Comparison of ENCODE assay signal across 19 mouse cellular contexts in the genomic region with DNA sequence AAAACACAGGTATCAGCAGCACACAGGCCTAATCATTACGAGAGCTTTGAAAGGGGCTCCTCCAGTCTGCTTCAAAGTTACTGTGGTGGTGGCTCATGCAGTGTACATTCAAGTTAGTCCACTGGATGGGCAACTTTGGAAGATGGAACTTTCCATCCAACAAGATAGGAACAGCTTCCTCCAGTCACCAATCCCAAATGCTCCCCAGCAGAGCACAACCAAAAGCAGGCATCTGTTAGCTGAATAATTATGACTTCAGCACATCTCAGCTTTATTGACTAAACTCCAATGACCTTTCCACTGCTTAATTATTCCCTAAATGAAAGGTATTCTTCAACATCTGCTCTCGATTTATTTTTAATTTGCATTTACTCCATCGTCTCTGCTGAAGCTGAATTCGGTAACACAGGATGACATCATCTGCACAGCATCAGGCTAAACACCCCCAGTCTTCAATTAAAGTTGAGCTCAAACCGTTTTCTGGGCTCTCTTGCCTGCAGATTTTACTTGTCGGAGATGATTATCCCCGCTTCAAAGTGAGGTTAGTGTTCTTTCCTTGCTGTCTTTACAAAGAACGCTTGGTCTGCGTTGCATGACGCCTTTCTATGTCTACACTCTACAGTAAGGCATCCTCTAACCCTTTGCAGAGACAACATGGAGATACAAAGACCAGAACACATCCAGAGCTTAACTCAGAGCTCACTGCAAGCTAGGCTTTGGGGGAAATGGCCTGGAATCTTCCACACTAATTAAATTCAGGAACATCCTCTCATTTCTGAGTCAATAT. TPM values are rescaled to one million over a fixed set of nuclear protein-coding genes. Genes with fewer than 3 reads are reported as not detected.
DNase-seq lines count a peak whose midpoint lies in the region; ATAC-seq and TF ChIP-seq lines count a peak whose summit lies in the region.
"Had no signal": no experiment of that assay in that cellular context is flagged by ENCODE, and none has a peak within 500 bp of the region (broad histone marks: within the 10 kb centered on the region; RNA-seq: fewer than 3 reads in every experiment).

No protein-coding gene starts in this region.

- TF ChIP-seq CTCF in kidney, adult 2 months (conservative IDR thresholded peaks at IDR 0.05; ENCODE audit: insufficient read depth, insufficient read length, low read depth, low read length), result no peak

- H3K4me2 ChIP-seq in forebrain, embryonic 11.5 days (ENCODE audit: low read depth, low read length, severe bottlenecking), result no peak overlapping the region

- H3K9ac ChIP-seq in forebrain, embryonic 11.5 days (ENCODE audit: low read length), result no peak overlapping the region
- H3K9ac ChIP-seq: liver, embryonic 14.5 days had no signal

- H3K4me1 ChIP-seq in forebrain, embryonic 11.5 days (replicated peaks; ENCODE audit: control insufficient read depth, insufficient read depth, low read length), result no peaks in the 10 kb centered on the region
- H3K4me1 ChIP-seq in forebrain, embryonic 10.5 days, result peaks cover 12% of the 10 kb centered on the region
- H3K4me1 ChIP-seq in kidney, adult 2 months (ENCODE audit: control insufficient read depth, insufficient read depth, low read length), result peaks cover 14% of the 10 kb centered on the region

- DNase-seq in forebrain, embryonic 11.5 days (ENCODE audit: low spot score), result no peak
- no peak for DNase-seq in forebrain, embryonic 10.5 days (ENCODE audit: extremely low spot score, low spot score)
- no peak for DNase-seq in kidney, adult 2 months
- no peak for DNase-seq in kidney, postnatal 36 days
- peak; percentile 4 to 20 for DNase-seq in right cerebral cortex, adult 2 months (ENCODE audit: low spot score in 2 of 2)
- DNase-seq in right cerebral cortex, adult 18-20 months, result no peak
- DNase-seq in telencephalon, adult 2 months (ENCODE audit: low read depth, low spot score), result peak; percentile 62
- no peak for DNase-seq in layer of hippocampus, postnatal 10 days (ENCODE audit: low spot score in 2 of 2)
- DNase-seq: adrenal gland, postnatal 36 days; cerebellum, adult 11 months; gastrocnemius, postnatal 10 days; kidney, adult 9 months; lung, postnatal 10 days; thymus, adult 18-20 months had no signal

- WGBS in forebrain, embryonic 11.5 days, result 73% methylated on average over 10 of the region's 10 CpGs
- WGBS in forebrain, embryonic 10.5 days, result 83% methylated on average over 10 of the region's 10 CpGs
- WGBS in kidney, adult 2 months, result 67% methylated on average over 10 of the region's 10 CpGs

- no peaks in the 10 kb centered on the region for H3K36me3 ChIP-seq in forebrain, embryonic 11.5 days (ENCODE audit: control insufficient read depth, insufficient read depth, low read length)
- peaks cover 6% of the 10 kb centered on the region for H3K36me3 ChIP-seq in forebrain, embryonic 10.5 days (replicated peaks)
- H3K36me3 ChIP-seq in kidney, adult 2 months (ENCODE audit: control insufficient read depth, insufficient read depth, low read length), result no peaks in the 10 kb centered on the region

- H3K9me3 ChIP-seq in forebrain, embryonic 11.5 days (ENCODE audit: control insufficient read depth, low read length), result no peaks in the 10 kb centered on the region
- no peaks in the 10 kb centered on the region; the same call in 1 of the 2 replicates for H3K9me3 ChIP-seq in forebrain, embryonic 10.5 days
- H3K9me3 ChIP-seq: heart, embryonic 10.5 days; megakaryocyte, embryonic 14.5 days had no signal

- ATAC-seq in forebrain, embryonic 11.5 days (replicated peaks; ENCODE audit: low FRiP score), result 0 out of 2 replicates have a peak, but pooled peaks have one; percentile 27
- ATAC-seq: activated CD4-positive, CD25-positive, alpha-beta regulatory T cell, adult 4 months had no signal

- H3K27ac ChIP-seq in forebrain, embryonic 11.5 days (ENCODE audit: low read depth, low read length), result no peak overlapping the region
- H3K27ac ChIP-seq in forebrain, embryonic 10.5 days, result no peak overlapping the region
- 0 out of 2 replicates have a peak overlapping the region, but pooled peaks have one; percentile 3 for H3K27ac ChIP-seq in kidney, adult 2 months (ENCODE audit: insufficient read depth, low read depth, low read length)
- H3K27ac ChIP-seq: heart, embryonic 10.5 days; liver, embryonic 14.5 days had no signal

- no peaks in the 10 kb centered on the region for H3K27me3 ChIP-seq in forebrain, embryonic 11.5 days (ENCODE audit: control insufficient read depth, insufficient read depth, low read length)
- no peaks in the 10 kb centered on the region for H3K27me3 ChIP-seq in forebrain, embryonic 10.5 days (ENCODE audit: poor library complexity, severe bottlenecking)
- no peaks in the 10 kb centered on the region for H3K27me3 ChIP-seq in kidney, adult 2 months (replicated peaks; ENCODE audit: control insufficient read depth, insufficient read depth, low read length)
- H3K27me3 ChIP-seq: megakaryocyte, embryonic 14.5 days had no signal

- TF ChIP-seq POLR2A in kidney, adult 2 months (IDR thresholded peaks at IDR 0.05; ENCODE audit: low read depth, low read length), result no peak

- no peak overlapping the region for H3K4me3 ChIP-seq in forebrain, embryonic 11.5 days (ENCODE audit: low read depth, low read length)
- H3K4me3 ChIP-seq in forebrain, embryonic 10.5 days, result no peak overlapping the region
- no peak overlapping the region for H3K4me3 ChIP-seq in kidney, adult 2 months (ENCODE audit: insufficient read depth, low read depth, low read length)
- H3K4me3 ChIP-seq: erythroblast, embryonic 14.5 days; heart, embryonic 10.5 days; megakaryocyte, embryonic 14.5 days had no signal

RNA-seq across cellular contexts. Expression of a gene that starts 20.6 kb away (rescaled TPM):
- polyA plus RNA-seq in forebrain, embryonic 11.5 days (2014; fragmentation: Nextera tagmentation; extraction: Ambion mirVana), result 44.3 and 49.7 TPM in 2 replicates
- polyA plus RNA-seq in forebrain, embryonic 10.5 days (2016; fragmentation: Nextera tagmentation; extraction: Ambion mirVana), result 40.8 and 44.3 TPM in 2 replicates
- 20.8 and 21.1 TPM in 2 replicates for polyA plus RNA-seq in kidney, adult 2 months (2012; rRNA removed)
- 10 to 100 TPM; 33.1 to 33.6 TPM for total RNA-seq in layer of hippocampus, postnatal 10 days (2021)

Comparison
In these comparisons a context has a peak if more than half of its experiments do, and no peak if none do; other contexts are left out.
1. DNase-seq: peak in right cerebral cortex, adult 2 months (2 of 2) and telencephalon, adult 2 months (single experiment); none in forebrain, embryonic 11.5 days (single experiment), forebrain, embryonic 10.5 days (single experiment), kidney, adult 2 months (single experiment), kidney, postnatal 36 days (0 of 2), right cerebral cortex, adult 18-20 months (single experiment) and layer of hippocampus, postnatal 10 days (0 of 2).